ENCODE assay signal across 9 mouse cellular contexts in the genomic region with DNA sequence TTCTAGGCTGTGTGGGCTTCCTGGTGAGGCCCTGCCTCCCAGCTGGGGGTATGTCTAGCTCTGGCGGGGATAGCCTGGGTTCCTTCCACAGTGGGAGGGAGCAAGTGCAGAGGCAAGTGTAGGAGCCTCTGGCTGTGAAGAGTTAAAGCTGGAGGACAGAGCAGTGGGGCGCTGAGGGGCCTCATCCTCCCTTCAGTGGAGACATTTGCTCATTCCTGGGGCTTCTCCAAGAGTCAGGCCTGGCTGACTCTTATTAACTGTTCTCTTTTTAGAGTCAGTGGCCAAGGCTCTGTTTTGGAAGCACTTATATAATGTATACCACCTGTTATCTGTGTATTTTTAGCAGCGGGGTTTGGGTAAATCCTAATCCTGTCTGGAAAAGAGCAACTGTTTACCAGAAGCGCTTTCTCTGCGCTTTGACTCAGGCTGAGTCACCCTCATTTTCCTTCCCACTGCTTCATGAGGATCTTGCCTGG. TPM values are rescaled to one million over a fixed set of nuclear protein-coding genes. Genes with fewer than 3 reads are reported as not detected.
DNase-seq lines count a peak whose midpoint lies in the region; ATAC-seq and TF ChIP-seq lines count a peak whose summit lies in the region.
"Had no signal": no experiment of that assay in that cellular context is flagged by ENCODE, and none has a peak within 500 bp of the region (broad histone marks: within the 10 kb centered on the region; RNA-seq: fewer than 3 reads in every experiment).

No protein-coding gene starts in this region.

- no peak for DNase-seq in forebrain, embryonic 10.5 days (ENCODE audit: extremely low spot score, low spot score)
- DNase-seq in lung, embryonic 14.5 days: peak; percentile 69
- DNase-seq in lung, postnatal 14 days: no peak
- DNase-seq in embryonic facial prominence, embryonic 14.5 days (ENCODE audit: low spot score): peak; percentile 94

- H3K36me3 ChIP-seq in forebrain, embryonic 10.5 days (replicated peaks): peaks cover 8% of the 10 kb centered on the region; the same call in 1 of the 2 replicates
- H3K36me3 ChIP-seq in forebrain, embryonic 12.5 days (replicated peaks): no peaks in the 10 kb centered on the region
- no peaks in the 10 kb centered on the region for H3K36me3 ChIP-seq in lung, embryonic 14.5 days (ENCODE audit: insufficient read depth)
- H3K36me3 ChIP-seq in embryonic facial prominence, embryonic 14.5 days (ENCODE audit: control insufficient read depth, insufficient read depth, low read length): no peaks in the 10 kb centered on the region
- no peaks in the 10 kb centered on the region for H3K36me3 ChIP-seq in limb, embryonic 13.5 days
- H3K36me3 ChIP-seq: midbrain, embryonic 12.5 days had no signal

- no peak overlapping the region for H3K4me3 ChIP-seq in forebrain, embryonic 10.5 days
- H3K4me3 ChIP-seq in forebrain, embryonic 12.5 days (replicated peaks): no peak overlapping the region
- no peak overlapping the region for H3K4me3 ChIP-seq in lung, embryonic 14.5 days (ENCODE audit: low read depth, low read length)
- H3K4me3 ChIP-seq in embryonic facial prominence, embryonic 14.5 days (ENCODE audit: low read depth, low read length): no peak overlapping the region
- no peak overlapping the region for H3K4me3 ChIP-seq in limb, embryonic 13.5 days
- H3K4me3 ChIP-seq: midbrain, embryonic 12.5 days had no signal

- TF ChIP-seq CTCF in lung, embryonic 14.5 days (IDR thresholded peaks at IDR 0.05; ENCODE audit: low read depth): no peak

- no peaks in the 10 kb centered on the region for H3K27me3 ChIP-seq in forebrain, embryonic 10.5 days (ENCODE audit: poor library complexity, severe bottlenecking)
- H3K27me3 ChIP-seq in forebrain, embryonic 12.5 days: no peaks in the 10 kb centered on the region
- no peaks in the 10 kb centered on the region for H3K27me3 ChIP-seq in lung, embryonic 14.5 days (ENCODE audit: insufficient read depth, low read length)
- no peaks in the 10 kb centered on the region for H3K27me3 ChIP-seq in embryonic facial prominence, embryonic 14.5 days (replicated peaks; ENCODE audit: control insufficient read depth, insufficient read depth, low read length)
- no peaks in the 10 kb centered on the region for H3K27me3 ChIP-seq in limb, embryonic 13.5 days
- H3K27me3 ChIP-seq: midbrain, embryonic 12.5 days had no signal

- no peak overlapping the region for H3K4me2 ChIP-seq in forebrain, embryonic 12.5 days
- peak overlapping the region; percentile 10; the same call in 1 of the 2 replicates for H3K4me2 ChIP-seq in lung, embryonic 14.5 days
- peak overlapping the region; percentile 38 for H3K4me2 ChIP-seq in embryonic facial prominence, embryonic 14.5 days (ENCODE audit: low read depth, low read length)
- peak overlapping the region; percentile 23; the same call in 1 of the 2 replicates for H3K4me2 ChIP-seq in limb, embryonic 13.5 days (replicated peaks)
- H3K4me2 ChIP-seq: midbrain, embryonic 12.5 days had no signal

- no peaks in the 10 kb centered on the region for H3K9me3 ChIP-seq in forebrain, embryonic 10.5 days
- H3K9me3 ChIP-seq in forebrain, embryonic 12.5 days: no peaks in the 10 kb centered on the region
- H3K9me3 ChIP-seq in lung, embryonic 14.5 days (ENCODE audit: low read depth, low read length): no peaks in the 10 kb centered on the region
- H3K9me3 ChIP-seq in embryonic facial prominence, embryonic 14.5 days (ENCODE audit: control insufficient read depth, low read length): no peaks in the 10 kb centered on the region
- H3K9me3 ChIP-seq in limb, embryonic 13.5 days: no peaks in the 10 kb centered on the region
- H3K9me3 ChIP-seq: midbrain, embryonic 12.5 days had no signal

- peaks cover 24% of the 10 kb centered on the region for H3K4me1 ChIP-seq in forebrain, embryonic 10.5 days
- peaks cover 13% of the 10 kb centered on the region for H3K4me1 ChIP-seq in forebrain, embryonic 12.5 days
- peaks cover 13% of the 10 kb centered on the region for H3K4me1 ChIP-seq in lung, embryonic 14.5 days (ENCODE audit: insufficient read depth)
- peaks cover 31% of the 10 kb centered on the region for H3K4me1 ChIP-seq in embryonic facial prominence, embryonic 14.5 days (ENCODE audit: control insufficient read depth, insufficient read depth, low read length)
- peaks cover 29% of the 10 kb centered on the region for H3K4me1 ChIP-seq in limb, embryonic 13.5 days

- no peak overlapping the region for H3K9ac ChIP-seq in forebrain, embryonic 12.5 days
- no peak overlapping the region; the same call in 1 of the 2 replicates for H3K9ac ChIP-seq in lung, embryonic 14.5 days
- H3K9ac ChIP-seq in embryonic facial prominence, embryonic 14.5 days (ENCODE audit: low read depth, low read length): no peak overlapping the region
- H3K9ac ChIP-seq in limb, embryonic 13.5 days: no peak overlapping the region
- H3K9ac ChIP-seq: midbrain, embryonic 12.5 days had no signal

- ATAC-seq in forebrain, embryonic 12.5 days (ENCODE audit: low FRiP score): no peak
- peak; percentile 54; the same call in 1 of the 2 replicates for ATAC-seq in lung, embryonic 14.5 days (ENCODE audit: insufficient read depth)
- peak; percentile 91 for ATAC-seq in embryonic facial prominence, embryonic 14.5 days (ENCODE audit: low read depth)
- ATAC-seq in limb, embryonic 13.5 days (ENCODE audit: low FRiP score, low read depth): peak; percentile 77
- ATAC-seq in monocyte, adult 5-6 weeks (replicated peaks; ENCODE audit: insufficient number of reproducible peaks, low FRiP score, low TSS enrichment, poor library complexity, severe bottlenecking): no peak
- ATAC-seq in erythroblast, adult 5-6 weeks (replicated peaks; ENCODE audit: low FRiP score, poor library complexity, severe bottlenecking): no peak

- WGBS in forebrain, embryonic 10.5 days: 49% methylated on average over 5 of the region's 5 CpGs
- WGBS in forebrain, embryonic 12.5 days: 44% methylated on average over 5 of the region's 5 CpGs
- 24% methylated on average over 5 of the region's 5 CpGs for WGBS in lung, embryonic 14.5 days
- WGBS in embryonic facial prominence, embryonic 14.5 days: 19% methylated on average over 5 of the region's 5 CpGs
- WGBS in limb, embryonic 13.5 days: 22% methylated on average over 5 of the region's 5 CpGs

- H3K27ac ChIP-seq in forebrain, embryonic 10.5 days: 0 out of 2 replicates have a peak overlapping the region, but pooled peaks have one; percentile 33
- H3K27ac ChIP-seq in forebrain, embryonic 12.5 days: no peak overlapping the region
- H3K27ac ChIP-seq in lung, embryonic 14.5 days (ENCODE audit: low read depth): peak overlapping the region; percentile 80
- peak overlapping the region; percentile 76 for H3K27ac ChIP-seq in embryonic facial prominence, embryonic 14.5 days (replicated peaks; ENCODE audit: low read depth, low read length)
- peak overlapping the region; percentile 65; the same call in 1 of the 2 replicates for H3K27ac ChIP-seq in limb, embryonic 13.5 days
- H3K27ac ChIP-seq: midbrain, embryonic 12.5 days had no signal

RNA-seq across cellular contexts. Expression of gene Pkig, which starts 17.0 kb away (rescaled TPM):
- polyA plus RNA-seq in forebrain, embryonic 10.5 days (2016; fragmentation: Nextera tagmentation; extraction: Ambion mirVana): 212 and 215 TPM in 2 replicates
- 156 and 158 TPM in 2 replicates for polyA plus RNA-seq in forebrain, embryonic 12.5 days (2016; fragmentation: Nextera tagmentation; extraction: Ambion mirVana)
- polyA plus RNA-seq in lung, embryonic 14.5 days (2014; fragmentation: Nextera tagmentation; extraction: Ambion mirVana): 143 and 145 TPM in 2 replicates
- 153 and 165 TPM in 2 replicates for polyA plus RNA-seq in embryonic facial prominence, embryonic 14.5 days (2014; fragmentation: Nextera tagmentation; extraction: Ambion mirVana)
- 131 and 134 TPM in 2 replicates for polyA plus RNA-seq in limb, embryonic 13.5 days (2015; fragmentation: Nextera tagmentation; extraction: Ambion mirVana)
- 35.5 to 40.2 TPM (median 39.7 TPM) in 3 replicates for total RNA-seq in monocyte, adult 5-6 weeks (2017)
- 15.0 and 25.0 TPM in 2 replicates for total RNA-seq in erythroblast, adult 5-6 weeks (2015; ENCODE audit: low replicate concordance)
- 23.4 and 25.2 TPM in 2 replicates for total RNA-seq in erythroblast, adult 5-6 weeks (2017; ENCODE audit: low replicate concordance)

RNA-seq across cellular contexts. Expression of gene Serinc3, which starts 30.3 kb away (rescaled TPM):
- 22.1 and 24.1 TPM in 2 replicates for polyA plus RNA-seq in forebrain, embryonic 10.5 days (2016; fragmentation: Nextera tagmentation; extraction: Ambion mirVana)
- polyA plus RNA-seq in forebrain, embryonic 12.5 days (2016; fragmentation: Nextera tagmentation; extraction: Ambion mirVana): 32.1 and 36.1 TPM in 2 replicates
- polyA plus RNA-seq in lung, embryonic 14.5 days (2014; fragmentation: Nextera tagmentation; extraction: Ambion mirVana): 56.2 and 62.5 TPM in 2 replicates
- polyA plus RNA-seq in embryonic facial prominence, embryonic 14.5 days (2014; fragmentation: Nextera tagmentation; extraction: Ambion mirVana): 43.0 and 53.0 TPM in 2 replicates
- polyA plus RNA-seq in limb, embryonic 13.5 days (2015; fragmentation: Nextera tagmentation; extraction: Ambion mirVana): 27.8 and 31.2 TPM in 2 replicates
- 811 to 879 TPM (median 868 TPM) in 3 replicates for total RNA-seq in monocyte, adult 5-6 weeks (2017)
- 1,365 and 1,400 TPM in 2 replicates for total RNA-seq in erythroblast, adult 5-6 weeks (2015; ENCODE audit: low replicate concordance)
- total RNA-seq in erythroblast, adult 5-6 weeks (2017; ENCODE audit: low replicate concordance): 1,814 and 2,055 TPM in 2 replicates

Comparison
In these comparisons a context has a peak if more than half of its experiments do, and no peak if none do; other contexts are left out.
1. DNase-seq: peak in lung, embryonic 14.5 days (single experiment) and embryonic facial prominence, embryonic 14.5 days (single experiment); none in forebrain, embryonic 10.5 days (single experiment) and lung, postnatal 14 days (single experiment).
2. ATAC-seq: peak in lung, embryonic 14.5 days (single experiment), embryonic facial prominence, embryonic 14.5 days (single experiment) and limb, embryonic 13.5 days (single experiment); none in forebrain, embryonic 12.5 days (single experiment), monocyte, adult 5-6 weeks (single experiment) and erythroblast, adult 5-6 weeks (single experiment).